Mouse (Mus musculus) liver, embryonic 14.5 days (tissue): ENCODE measurements around the gene Cables2.

Experiments used
- CTCF ChIP-seq: IDR thresholded peaks from 2 replicates; pipeline ENCODE4 v1.5.1; 2016; ENCODE audit warnings: antibody characterized with exemption, low read depth, control low read depth
- EP300 ChIP-seq: IDR thresholded peaks from 2 replicates; pipeline ENCODE4 v1.6.1; 2016; ENCODE audit warnings: antibody characterized with exemption, low read depth

DNA sequence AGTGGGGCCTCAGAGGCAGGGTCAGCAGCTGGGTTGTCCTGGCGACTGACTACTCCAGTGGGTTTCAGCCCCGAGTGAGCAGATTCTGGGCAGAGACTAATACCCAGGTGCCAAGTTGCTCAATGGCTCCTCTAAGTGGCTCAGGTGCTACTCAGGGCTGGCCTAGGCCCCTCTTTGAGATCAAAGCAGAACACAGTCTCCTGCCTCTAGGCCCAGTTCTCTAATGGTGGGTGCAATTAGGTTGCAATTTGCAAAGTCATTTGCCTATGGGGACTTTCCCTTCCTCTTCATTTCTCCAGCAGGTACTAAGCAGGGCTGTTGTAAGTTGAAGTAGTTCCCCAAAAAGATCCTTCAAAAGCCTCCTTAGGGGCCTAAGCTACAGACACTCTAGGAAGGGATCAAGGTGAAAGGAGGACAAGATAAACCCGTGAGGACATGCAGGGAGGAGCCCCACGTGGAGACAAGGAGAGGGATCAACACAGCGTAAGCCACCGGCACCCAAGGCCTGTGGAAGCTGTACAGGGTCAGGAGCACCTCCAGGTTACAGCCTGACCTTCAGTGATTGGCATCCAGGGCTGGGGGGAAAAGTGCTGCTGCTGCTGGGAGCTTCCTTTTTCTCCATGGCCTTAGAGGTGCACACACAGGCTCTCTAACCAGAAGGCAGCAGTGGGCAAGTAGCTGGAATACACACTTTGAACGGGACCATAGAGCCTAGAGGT lies 2.6 kb downstream of the Cables2 start:
- TF ChIP-seq CTCF, result no peak
- no peak for TF ChIP-seq EP300
